Mouse (Mus musculus): ENCODE results near the gene Ddx25.

Ddx25 gene

DNA sequence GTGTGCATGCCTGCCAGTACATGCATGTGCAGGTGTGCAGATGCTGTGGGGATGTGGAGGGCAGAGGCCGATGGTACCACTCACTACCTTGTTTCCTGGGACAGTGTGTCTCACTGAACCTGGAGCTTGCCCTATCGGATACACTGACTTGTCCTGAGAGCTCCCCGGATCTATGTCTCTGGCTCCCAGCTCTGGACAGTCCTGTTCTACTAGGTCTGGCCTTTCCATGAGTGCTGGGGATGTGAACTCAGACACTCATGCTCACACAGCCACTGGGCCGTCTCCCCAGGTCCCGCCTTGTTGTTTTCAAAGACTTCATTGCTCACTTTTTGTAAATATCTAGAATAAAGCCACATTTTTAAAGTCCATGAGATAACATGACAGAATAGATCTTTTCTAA, 17.3 kb downstream of the Ddx25 start:
- no peak for DNase-seq

GRCm38 (mm10) chr9:35539001-35539750, 19.2 kb downstream of the Ddx25 start:
- DNase-seq: no peak

DNA sequence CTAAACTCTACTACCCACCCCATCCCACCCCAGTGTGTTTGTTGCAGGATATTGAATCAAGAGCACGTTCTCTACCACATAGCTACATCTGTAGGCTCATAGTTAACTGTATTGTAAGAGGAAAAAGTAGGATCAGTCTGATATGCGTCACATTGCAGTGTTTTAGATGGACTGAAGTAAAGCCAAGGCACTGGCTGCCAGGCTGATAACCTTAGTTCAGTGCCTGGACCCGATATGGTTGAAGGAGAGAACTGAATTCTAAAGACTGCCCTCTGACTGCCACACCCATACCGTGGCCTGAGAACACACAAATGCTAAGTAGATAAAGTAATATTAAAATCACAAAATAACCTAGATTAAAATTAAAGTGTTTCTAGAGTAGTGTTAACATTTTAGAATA, 22.5 kb downstream of the Ddx25 start:
- no peak for DNase-seq

GRCm38 (mm10) chr9:35535110-35535509, 23.2 kb downstream of the Ddx25 start:
- DNase-seq: no peak

DNA sequence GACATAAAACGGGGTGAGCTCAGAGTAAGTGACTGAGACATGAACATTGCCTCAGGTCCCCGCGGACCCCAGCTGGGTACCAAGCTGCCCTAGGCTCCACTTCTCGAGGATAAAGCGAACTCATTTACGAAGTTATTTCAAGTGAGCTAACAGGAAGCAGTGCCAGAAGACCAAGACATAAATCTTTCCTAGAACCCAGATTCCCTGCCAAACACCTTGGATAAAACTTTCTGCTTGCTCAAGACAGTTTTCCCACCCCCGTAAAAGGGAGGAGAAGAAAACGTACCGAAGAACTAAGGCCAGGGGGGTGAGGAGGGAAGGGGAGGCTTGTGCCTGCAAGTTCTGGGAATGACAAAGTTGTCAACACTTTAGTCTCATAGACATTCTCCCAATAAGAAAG, 25.1 kb downstream of the Ddx25 start:
- no peak for DNase-seq

DNA sequence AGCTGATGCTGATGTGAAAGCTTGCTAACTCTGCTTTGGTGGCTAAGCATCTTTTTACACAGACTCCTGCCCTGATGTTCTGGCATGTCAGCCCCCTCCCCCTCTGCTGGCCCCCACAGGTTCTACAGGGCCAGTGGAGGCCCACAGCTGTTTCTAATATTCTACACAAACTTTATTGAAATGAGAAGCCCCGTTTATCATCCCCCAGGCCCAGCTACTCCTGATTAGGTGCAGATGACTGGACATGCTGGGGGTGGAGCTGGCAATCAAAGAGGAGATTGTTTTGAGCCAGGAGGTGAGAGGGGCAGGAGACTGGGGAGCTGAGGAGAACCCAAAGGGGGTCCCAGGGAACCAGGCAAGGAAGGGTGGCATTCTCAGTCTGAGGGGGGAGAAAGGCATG, 28.5 kb downstream of the Ddx25 start:
- DNase-seq: no peak

DNA sequence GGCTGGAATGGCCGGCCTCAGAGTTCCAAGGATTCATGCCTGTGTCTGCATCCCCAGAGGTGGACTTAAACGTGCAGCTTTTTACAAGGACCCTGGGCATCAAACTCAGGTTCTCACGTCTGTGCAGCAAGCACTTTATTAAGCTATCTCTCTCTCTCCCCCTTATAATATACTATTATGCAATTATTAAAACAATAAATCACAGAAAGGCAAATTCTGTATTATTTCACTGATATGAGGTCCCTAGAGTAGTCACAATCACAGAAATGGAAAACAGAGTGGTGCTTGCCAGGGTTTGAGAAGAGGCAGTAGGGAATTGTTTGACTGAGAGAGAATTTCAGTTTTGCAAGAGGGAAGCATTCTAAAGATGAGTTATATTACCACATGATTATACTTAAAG, 29.2 kb downstream of the Ddx25 start:
- no peak for DNase-seq

DNA sequence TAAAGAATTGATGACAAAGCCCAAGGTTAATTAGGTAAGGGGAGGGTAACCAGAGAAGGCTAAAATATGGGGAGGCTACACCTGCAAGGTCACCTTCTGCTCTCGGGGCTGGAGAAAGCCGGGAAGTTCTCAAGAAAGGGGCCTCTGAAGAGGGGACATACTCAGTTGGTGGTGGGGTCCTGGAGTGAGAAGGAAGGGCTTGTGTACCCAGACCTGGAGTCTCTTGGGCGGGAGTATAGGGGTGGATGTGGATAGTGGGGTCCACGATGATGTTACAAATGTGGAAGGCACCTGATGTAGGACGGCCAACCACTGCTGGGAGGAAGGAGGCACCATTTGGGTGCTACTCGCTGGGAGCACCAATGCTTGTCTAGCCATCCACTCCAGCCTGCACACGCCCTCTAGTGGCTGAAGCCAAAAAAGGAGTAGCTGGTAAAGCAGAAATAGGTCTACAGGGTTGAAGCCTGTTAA, 34.4 kb downstream of the Ddx25 start:
- peak; percentile 67 for DNase-seq

- DNase-seq: peak; percentile 68
Measured at GRCm38 (mm10) chr9:35523541-35523940, 34.8 kb downstream of the Ddx25 start.

GRCm38 (mm10) chr9:35522821-35523515, 35.4 kb downstream of the Ddx25 start:
- no peak for DNase-seq

DNA sequence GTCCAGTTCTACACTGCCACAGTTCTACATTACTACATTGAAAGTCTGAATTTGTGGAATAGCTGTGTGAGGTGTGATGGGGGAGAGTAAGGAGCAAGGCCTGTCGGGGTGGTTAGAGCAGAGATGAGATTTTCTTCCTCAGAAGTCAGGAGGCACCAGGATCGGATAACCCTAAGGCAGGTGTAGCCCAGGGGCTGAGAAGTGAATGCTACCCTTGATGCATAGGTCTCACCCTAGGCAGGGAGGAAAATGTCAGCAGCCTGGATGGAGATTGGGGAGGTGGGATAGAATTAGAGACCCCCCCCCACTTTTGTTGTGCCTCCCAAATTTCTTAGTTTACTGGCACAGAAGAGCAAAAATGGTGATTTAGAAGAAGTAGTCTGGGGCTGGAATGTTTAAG, 36.1 kb downstream of the Ddx25 start:
- no peak for DNase-seq

DNA sequence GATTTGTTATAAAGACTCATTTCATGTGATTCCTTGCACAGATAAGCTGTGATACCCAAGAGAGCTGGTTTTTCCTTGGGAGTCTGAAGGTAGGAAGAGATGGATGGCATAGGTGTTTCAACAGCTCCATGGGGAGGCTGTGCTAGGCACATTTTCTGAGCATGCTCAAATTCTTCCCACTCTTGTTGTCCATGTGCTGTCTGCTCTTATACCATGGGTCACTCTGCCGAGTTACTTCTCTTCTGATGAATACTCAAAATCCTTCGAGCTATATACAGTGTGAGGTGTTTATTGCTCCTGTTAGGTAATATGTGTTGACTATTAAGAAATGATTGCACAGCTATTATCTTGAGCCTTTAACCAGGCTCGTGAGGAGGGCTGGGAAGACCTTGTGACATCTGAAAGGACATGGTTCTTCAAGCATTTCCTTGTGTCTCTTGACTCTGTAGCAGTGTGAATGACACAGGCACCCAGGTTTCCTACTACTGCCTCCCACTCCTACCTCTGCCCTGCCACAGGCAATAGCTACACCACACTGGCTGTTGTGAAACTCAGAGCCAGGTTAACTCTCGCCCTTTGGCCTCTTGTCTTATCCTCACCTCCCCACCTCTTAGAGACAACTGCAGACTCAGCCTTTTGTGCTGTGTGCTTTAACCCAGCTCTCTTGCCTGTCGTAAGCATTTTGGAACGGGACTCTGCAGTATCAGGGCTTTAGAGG, 37.5 kb downstream of the Ddx25 start:
- no peak for DNase-seq

DNA sequence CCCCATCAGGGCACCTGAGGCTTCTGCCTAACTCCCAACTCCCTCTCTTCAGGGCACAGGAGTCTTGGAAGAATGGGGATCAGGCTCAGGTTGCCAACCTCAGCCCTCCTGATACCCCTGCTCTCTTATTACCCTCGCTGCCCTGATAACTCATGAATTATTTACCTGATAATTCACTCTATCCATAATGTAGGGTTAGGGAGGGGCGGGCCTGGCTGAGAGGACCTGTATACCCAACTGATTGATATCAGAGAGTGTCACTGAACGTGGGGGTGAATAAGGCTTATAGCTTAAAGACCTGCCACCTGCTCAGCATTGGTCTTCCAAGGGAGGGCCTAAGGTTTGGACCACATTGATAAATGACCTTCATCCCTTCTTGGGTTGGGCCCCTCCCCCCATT, 40.2 kb downstream of the Ddx25 start, which contains the start of gene Gm1113:
Gene Gm1113, minus strand, starts transcription at position 101 of the 400 bp plus-strand sequence.
- DNase-seq: no peak

GRCm38 (mm10) chr9:35516711-35517110, 41.6 kb downstream of the Ddx25 start:
- no peak for DNase-seq

GRCm38 (mm10) chr9:35516182-35516581, 42.1 kb downstream of the Ddx25 start:
- DNase-seq: no peak

DNA sequence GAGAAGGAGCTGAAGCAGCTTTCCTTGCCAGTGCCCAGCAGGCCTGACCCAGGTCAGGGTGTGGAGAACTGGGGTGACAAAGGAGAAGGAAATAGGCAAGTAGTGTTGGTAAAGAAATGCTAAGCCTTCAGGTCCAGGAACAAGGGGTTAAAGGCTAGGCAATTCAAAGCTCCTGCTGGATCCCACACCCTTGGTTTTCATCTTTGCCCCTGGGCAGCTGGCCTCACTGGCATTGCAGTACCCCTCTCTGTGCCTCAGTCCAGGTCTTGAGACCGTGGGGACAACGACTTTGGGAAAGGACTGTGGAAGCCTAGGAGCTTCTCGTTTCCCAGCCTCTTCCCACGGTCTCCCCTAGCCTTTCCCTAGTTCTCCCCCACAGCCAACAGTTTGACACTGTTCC, 44.4 kb downstream of the Ddx25 start:
- DNase-seq: no peak

DNA sequence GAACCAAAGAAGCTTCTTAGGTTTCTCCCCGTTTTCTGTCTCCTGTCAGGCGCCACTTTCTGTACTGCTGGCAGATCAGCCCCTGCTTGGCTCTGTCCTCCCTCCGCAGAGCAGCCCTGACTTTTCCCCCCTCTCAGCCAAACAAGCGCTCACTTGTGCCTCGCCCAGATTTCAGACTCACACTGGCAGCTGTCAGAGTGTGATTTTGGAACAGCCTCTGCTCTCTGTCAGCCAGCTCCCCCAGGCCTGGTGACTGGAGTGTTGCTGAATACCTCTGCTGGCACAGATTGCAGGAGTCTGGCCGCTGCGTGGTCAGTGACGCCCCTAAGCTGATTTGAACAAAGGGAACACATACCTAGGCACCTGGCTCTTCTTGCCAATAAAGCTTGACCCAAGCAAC, 50.1 kb downstream of the Ddx25 start:
- DNase-seq: peak; percentile 30

DNA sequence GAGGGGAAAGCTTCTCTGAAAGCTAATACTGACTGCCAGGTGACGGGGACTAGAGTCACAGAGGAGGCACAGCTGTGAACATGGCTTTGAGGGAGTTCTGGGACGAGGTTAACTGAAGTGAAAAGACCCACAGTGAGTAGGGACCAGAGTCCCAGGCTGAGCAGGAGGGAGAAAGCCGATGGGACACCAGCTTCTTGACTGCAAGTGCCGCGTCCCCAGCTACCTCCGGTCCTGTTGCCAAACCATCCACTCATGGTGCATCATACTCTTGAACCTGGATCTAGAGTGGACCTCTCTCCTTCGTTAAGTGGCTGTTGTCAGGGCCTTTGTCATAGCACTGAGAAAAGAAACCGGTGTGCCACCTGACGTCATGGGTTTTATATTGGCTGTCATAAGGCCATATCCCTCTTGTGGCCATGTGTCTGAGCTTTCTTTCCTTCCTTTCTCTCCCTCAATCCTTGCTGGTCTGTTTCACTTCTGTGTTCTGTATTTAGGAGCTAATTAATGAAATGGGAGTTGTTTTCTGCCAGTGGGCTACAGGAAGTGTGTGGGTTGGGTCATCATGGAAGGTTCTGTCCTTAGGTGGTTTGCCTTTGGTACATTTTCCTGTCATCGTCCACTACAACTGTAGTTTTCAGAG, 55.8 kb downstream of the Ddx25 start:
- no peak for DNase-seq

DNA sequence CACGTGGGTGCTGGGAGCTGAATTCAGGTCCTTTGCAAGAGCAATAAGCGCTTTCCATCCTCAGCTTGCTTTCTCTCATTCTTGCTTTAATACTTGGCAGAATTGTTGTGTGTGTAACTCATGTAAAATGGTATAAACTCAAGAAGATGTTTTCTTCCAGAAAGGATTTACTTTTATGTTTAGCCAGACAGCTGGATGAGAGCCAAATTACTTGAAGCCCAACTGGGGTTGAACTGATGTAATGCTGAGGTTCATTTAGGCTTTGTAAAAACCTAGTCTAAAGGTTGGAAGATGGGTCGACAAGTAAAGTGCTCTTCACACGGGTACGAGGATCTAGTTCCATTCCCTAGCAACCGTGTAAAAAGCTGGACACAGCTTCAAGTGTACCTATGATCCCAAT, 58.4 kb downstream of the Ddx25 start:
- DNase-seq: no peak

DNA sequence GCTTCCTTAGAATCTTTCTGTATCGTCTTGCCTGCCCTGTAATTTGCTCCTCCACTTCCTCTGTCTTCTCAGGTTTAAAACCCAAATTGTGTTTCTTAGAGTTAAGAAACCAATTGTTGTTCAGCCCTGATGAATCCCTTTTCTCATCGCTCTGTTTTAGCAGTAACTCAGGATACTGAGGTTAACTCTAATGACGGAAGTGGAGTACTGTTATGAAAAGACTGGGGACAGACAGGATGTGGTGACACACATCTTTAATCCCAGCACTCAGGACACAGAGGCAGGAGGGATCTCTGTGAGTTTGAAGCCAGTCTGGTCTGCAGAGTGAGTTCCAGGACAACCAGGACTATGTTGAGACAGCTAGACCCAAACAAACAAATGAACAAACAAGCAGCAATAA, 62.9 kb downstream of the Ddx25 start:
- DNase-seq: no peak

DNA sequence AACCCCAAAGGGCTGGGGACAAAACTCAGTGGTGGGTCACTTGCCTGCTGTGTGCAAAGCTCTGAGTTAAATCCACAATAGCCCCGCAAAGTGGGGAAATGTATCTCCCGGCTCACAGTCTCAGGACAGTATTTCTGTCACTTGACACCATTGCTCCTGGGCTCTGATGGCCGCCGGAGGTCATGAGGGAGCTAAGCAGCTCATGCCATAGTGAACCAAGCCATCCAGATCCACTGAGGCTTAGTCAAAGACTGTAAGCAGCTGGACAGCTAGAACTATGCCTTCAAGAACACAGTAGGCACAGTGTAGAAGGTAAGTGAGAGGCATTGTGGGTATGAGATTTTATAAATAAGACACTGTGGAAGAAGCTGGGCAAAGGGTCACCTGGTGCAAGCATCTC, 63.4 kb downstream of the Ddx25 start:
- DNase-seq: no peak

- no peak for DNase-seq
Measured at GRCm38 (mm10) chr9:35493733-35494092, 64.6 kb downstream of the Ddx25 start.

DNA sequence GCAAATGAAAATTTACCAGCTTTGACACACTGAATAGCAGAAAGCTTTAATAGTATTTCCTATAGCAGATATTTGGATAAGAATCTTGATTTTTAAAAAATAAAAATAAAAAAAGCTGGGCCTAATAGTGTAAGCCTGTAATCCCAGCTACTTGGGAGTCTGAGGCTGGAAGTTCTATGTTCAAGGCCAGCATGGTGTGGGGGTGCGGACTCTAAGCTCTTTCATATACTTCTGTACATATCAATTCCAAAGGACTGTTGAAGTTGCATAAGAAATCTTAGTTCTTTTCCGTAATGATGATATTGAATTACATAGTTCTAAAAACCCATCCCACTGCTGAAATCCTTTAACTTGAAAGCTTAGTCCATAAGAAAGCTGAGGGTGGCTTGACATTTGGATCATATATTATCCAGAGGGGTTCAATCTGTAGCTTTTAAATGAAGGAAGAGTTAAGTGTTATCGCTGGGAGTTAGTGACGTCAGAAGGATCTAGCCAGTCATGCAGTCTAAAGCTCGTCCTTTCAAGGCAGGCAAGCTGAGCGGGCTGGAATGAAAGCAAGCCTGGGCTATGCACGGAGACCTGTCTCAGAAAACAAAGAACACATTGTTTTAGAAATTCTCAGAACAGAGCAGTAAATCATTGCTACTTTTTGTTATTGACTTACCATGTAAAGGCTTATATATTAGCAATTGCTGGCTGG, 65.1 kb downstream of the Ddx25 start:
- no peak for DNase-seq

Data from right cerebral cortex, postnatal 25 days (tissue).